9 mouse cellular contexts compared by ENCODE assay signal in the genomic region with DNA sequence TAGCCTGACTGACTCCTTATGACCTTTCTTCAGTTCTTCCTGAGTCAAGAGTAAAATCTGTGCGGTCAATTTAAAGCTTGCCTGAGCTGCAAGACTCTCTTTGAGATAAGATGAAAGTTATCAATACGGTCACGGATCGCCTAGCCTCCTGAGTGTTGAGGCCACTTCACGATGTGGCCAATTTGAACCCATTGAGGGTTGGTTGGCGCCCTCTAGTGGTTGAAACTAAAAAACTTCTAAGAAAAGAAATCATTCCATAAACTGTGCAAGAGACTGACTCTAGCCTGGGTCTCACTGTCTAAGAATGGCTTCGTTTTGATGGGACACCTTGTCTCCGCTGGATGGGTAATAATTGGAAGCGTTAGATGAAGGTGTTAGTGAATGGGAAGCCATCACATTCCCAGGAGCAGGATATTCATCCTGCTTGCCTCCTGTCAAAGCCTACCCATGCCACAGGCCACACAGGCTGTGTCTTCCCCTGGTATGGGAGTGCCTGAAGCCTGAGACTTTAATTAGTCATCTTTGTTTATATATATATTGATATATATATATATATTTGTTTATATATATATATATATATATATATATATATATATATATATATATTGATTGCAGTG. TPM values are rescaled to one million over a fixed set of nuclear protein-coding genes. Genes with fewer than 3 reads are reported as not detected.
DNase-seq lines count a peak whose midpoint lies in the region; ATAC-seq and TF ChIP-seq lines count a peak whose summit lies in the region.
"Had no signal": no experiment of that assay in that cellular context is flagged by ENCODE, and none has a peak within 500 bp of the region (broad histone marks: within the 10 kb centered on the region; RNA-seq: fewer than 3 reads in every experiment).

No protein-coding gene starts in this region.

- H3K36me3 ChIP-seq in C2C12 (ENCODE audit: control insufficient read depth, insufficient read depth) = no peaks in the 10 kb centered on the region
- no peaks in the 10 kb centered on the region for H3K36me3 ChIP-seq in forebrain, embryonic 12.5 days (replicated peaks)
- H3K36me3 ChIP-seq in kidney, postnatal 0 days (ENCODE audit: insufficient read depth, low read length) = no peaks in the 10 kb centered on the region
- no peaks in the 10 kb centered on the region for H3K36me3 ChIP-seq in midbrain, postnatal 0 days (ENCODE audit: insufficient read depth, low read length)

- H3K79me3 ChIP-seq in C2C12 (ENCODE audit: low read depth) = no peaks in the 10 kb centered on the region

- H3K9me3 ChIP-seq in forebrain, embryonic 12.5 days = no peaks in the 10 kb centered on the region
- no peaks in the 10 kb centered on the region for H3K9me3 ChIP-seq in kidney, postnatal 0 days (replicated peaks; ENCODE audit: low read length)
- no peaks in the 10 kb centered on the region for H3K9me3 ChIP-seq in midbrain, postnatal 0 days (ENCODE audit: low read length)

- H3ac ChIP-seq in C2C12 (ENCODE audit: control insufficient read depth, insufficient read length, low read depth) = no peak overlapping the region

- peak; percentile 13 for TF ChIP-seq CTCF in C2C12 (IDR thresholded peaks at IDR 0.05; ENCODE audit: control insufficient read depth, insufficient read depth, insufficient read length)
- peak; percentile 76 for TF ChIP-seq CTCF in brain, embryonic 14.5 days (IDR thresholded peaks at IDR 0.05; ENCODE audit: borderline replicate concordance, extremely low read depth, insufficient read depth, insufficient read length)
- peak; percentile 83 for TF ChIP-seq CTCF in kidney, postnatal 0 days (IDR thresholded peaks at IDR 0.05; ENCODE audit: low read depth)
- peak; percentile 85 for TF ChIP-seq CTCF in midbrain, postnatal 0 days (IDR thresholded peaks at IDR 0.05)

- whole genome bisulfite sequencing in forebrain, embryonic 12.5 days = 2% methylated on average over 9 of the region's 9 CpGs
- 6% methylated on average over 9 of the region's 9 CpGs for WGBS in kidney, postnatal 0 days
- WGBS in midbrain, postnatal 0 days = 3% methylated on average over 9 of the region's 9 CpGs

- no peak overlapping the region for H3K9ac ChIP-seq in forebrain, embryonic 12.5 days
- H3K9ac ChIP-seq in kidney, postnatal 0 days (ENCODE audit: low read depth, low read length) = no peak overlapping the region
- H3K9ac ChIP-seq in midbrain, postnatal 0 days (replicated peaks; ENCODE audit: low read length, poor library complexity, severe bottlenecking) = no peak overlapping the region

- H3K4me3 ChIP-seq in C2C12 (ENCODE audit: insufficient read depth, poor library complexity, severe bottlenecking) = no peak overlapping the region
- H3K4me3 ChIP-seq in forebrain, embryonic 12.5 days (replicated peaks) = no peak overlapping the region
- H3K4me3 ChIP-seq in kidney, postnatal 0 days (replicated peaks; ENCODE audit: low read depth, low read length) = no peak overlapping the region
- H3K4me3 ChIP-seq in midbrain, postnatal 0 days (ENCODE audit: low read depth, low read length) = no peak overlapping the region

- H3K4me1 ChIP-seq in forebrain, embryonic 12.5 days = no peaks in the 10 kb centered on the region
- no peaks in the 10 kb centered on the region for H3K4me1 ChIP-seq in kidney, postnatal 0 days (replicated peaks; ENCODE audit: insufficient read depth, low read length)
- H3K4me1 ChIP-seq in midbrain, postnatal 0 days (ENCODE audit: insufficient read depth, low read length) = no peaks in the 10 kb centered on the region

- H3K79me2 ChIP-seq in C2C12 (ENCODE audit: control insufficient read depth, insufficient read depth) = no peaks in the 10 kb centered on the region

- peak; percentile 61 for ATAC-seq in forebrain, embryonic 12.5 days (ENCODE audit: low FRiP score)
- 0 out of 2 replicates have a peak, but pooled peaks have one; percentile 25 for ATAC-seq in kidney, postnatal 0 days (replicated peaks; ENCODE audit: low FRiP score, low read depth)
- no peak for ATAC-seq in midbrain, postnatal 0 days (ENCODE audit: low FRiP score)

- H3K27ac ChIP-seq in forebrain, embryonic 12.5 days = no peak overlapping the region
- H3K27ac ChIP-seq in kidney, postnatal 0 days = no peak overlapping the region
- no peak overlapping the region for H3K27ac ChIP-seq in midbrain, postnatal 0 days (ENCODE audit: low read depth, low read length)

- no peak overlapping the region for H3K4me2 ChIP-seq in forebrain, embryonic 12.5 days
- H3K4me2 ChIP-seq in kidney, postnatal 0 days (ENCODE audit: low read length) = no peak overlapping the region
- H3K4me2 ChIP-seq in midbrain, postnatal 0 days (ENCODE audit: low read depth, low read length, poor library complexity, severe bottlenecking) = no peak overlapping the region

- intact Hi-C loops in heart, postnatal 25 days (cut with DNase I) = loop anchor here (1.0 to 5.0 kb wide), 3 partner anchors 64 to 166 kb away; partner anchors contain the start of gene Acsl1

- peaks cover 7% of the 10 kb centered on the region for H3K27me3 ChIP-seq in C2C12 (ENCODE audit: control insufficient read depth, insufficient read depth, insufficient read length)
- peaks cover 45% of the 10 kb centered on the region for H3K27me3 ChIP-seq in forebrain, embryonic 12.5 days
- H3K27me3 ChIP-seq in kidney, postnatal 0 days (ENCODE audit: insufficient read depth, low read length) = no peaks in the 10 kb centered on the region
- peaks cover 3% of the 10 kb centered on the region; the same call in 1 of the 2 replicates for H3K27me3 ChIP-seq in midbrain, postnatal 0 days (ENCODE audit: insufficient read depth, low read length)

- peak; percentile 26 to 78 for DNase-seq in heart, adult 18-20 months
- DNase-seq in heart, postnatal 25 days (ENCODE audit: low spot score) = no peak
- peak; percentile 78 for DNase-seq in brain, embryonic 14.5 days (ENCODE audit: low read depth)
- peak; percentile 71 for DNase-seq in kidney, postnatal 0 days (ENCODE audit: low spot score)
- peak; percentile 66 for DNase-seq in midbrain, postnatal 0 days (ENCODE audit: low spot score)
- no peak for DNase-seq in urinary bladder, adult 18-20 months (ENCODE audit: low spot score in 2 of 2)

- no peak for TF ChIP-seq POLR2A in brain, embryonic 14.5 days (IDR thresholded peaks at IDR 0.05; ENCODE audit: borderline replicate concordance, extremely low read depth, insufficient read depth, insufficient read length, poor library complexity, severe bottlenecking)

TF ChIP-seq in C2C12, 6 proteins besides CTCF, POLR2A, EP300 and RAD21:
- no peak for TF ChIP-seq CEBPB (IDR thresholded peaks at IDR 0.05; ENCODE audit: low read depth)
- TF ChIP-seq MAX (IDR thresholded peaks at IDR 0.05) = no peak
- no peak for TF ChIP-seq MYOG (IDR thresholded peaks at IDR 0.05; ENCODE audit: control insufficient read depth, extremely low read depth, insufficient read length)
- TF ChIP-seq USF1 (IDR thresholded peaks at IDR 0.05; ENCODE audit: low read depth) = no peak
- no peak for TF ChIP-seq FOSL1 (IDR thresholded peaks at IDR 0.05; ENCODE audit: insufficient read depth, low read length, poor library complexity, severe bottlenecking)
- no peak for TF ChIP-seq MYOD1 (IDR thresholded peaks at IDR 0.05; ENCODE audit: control insufficient read depth, insufficient read length, low read depth)

RNA-seq across cellular contexts. Expression of gene Helt, which starts 11.4 kb away (rescaled TPM):
- 1 to 10 TPM; 1.5 to 3.4 TPM for total RNA-seq in heart, adult 18-20 months (2021)
- total RNA-seq in heart, postnatal 25 days (2021) = 1 to 10 TPM; 1.6 to 2.2 TPM
- not detected for polyA plus RNA-seq in C2C12 (2012; fragmentation: generic; extraction: Trizol)
- 3.7 and 7.2 TPM in 2 replicates for polyA plus RNA-seq in brain, embryonic 14.5 days (2012; rRNA removed)
- polyA plus RNA-seq in forebrain, embryonic 12.5 days (2016; fragmentation: Nextera tagmentation; extraction: Ambion mirVana) = 11.1 and 13.0 TPM in 2 replicates
- not detected in 2 replicates for polyA plus RNA-seq in kidney, postnatal 0 days (2015; fragmentation: Nextera tagmentation; extraction: Ambion mirVana)
- total RNA-seq in midbrain, postnatal 0 days (2014; rRNA removed) = 0.27 TPM in 1 of 2 replicates, not detected in the other
- polyA plus RNA-seq in midbrain, postnatal 0 days (2015; fragmentation: Nextera tagmentation; extraction: Ambion mirVana) = 0.26 and 0.28 TPM in 2 replicates
- polyA plus RNA-seq: liver, embryonic 16.5 days had no signal

Comparison
In these comparisons a context has a peak if more than half of its experiments do, and no peak if none do; other contexts are left out.
1. DNase-seq: peak in heart, adult 18-20 months (2 of 2), brain, embryonic 14.5 days (single experiment), kidney, postnatal 0 days (single experiment) and midbrain, postnatal 0 days (single experiment); none in heart, postnatal 25 days (single experiment) and urinary bladder, adult 18-20 months (0 of 2).
2. CTCF ChIP-seq: peak in every context shown above with its lines; median percentile 85 in midbrain, postnatal 0 days; 83 in kidney, postnatal 0 days; 76 in brain, embryonic 14.5 days; 13 in C2C12.